Comparison of ENCODE assay signal across 11 mouse cellular contexts in the genomic region with DNA sequence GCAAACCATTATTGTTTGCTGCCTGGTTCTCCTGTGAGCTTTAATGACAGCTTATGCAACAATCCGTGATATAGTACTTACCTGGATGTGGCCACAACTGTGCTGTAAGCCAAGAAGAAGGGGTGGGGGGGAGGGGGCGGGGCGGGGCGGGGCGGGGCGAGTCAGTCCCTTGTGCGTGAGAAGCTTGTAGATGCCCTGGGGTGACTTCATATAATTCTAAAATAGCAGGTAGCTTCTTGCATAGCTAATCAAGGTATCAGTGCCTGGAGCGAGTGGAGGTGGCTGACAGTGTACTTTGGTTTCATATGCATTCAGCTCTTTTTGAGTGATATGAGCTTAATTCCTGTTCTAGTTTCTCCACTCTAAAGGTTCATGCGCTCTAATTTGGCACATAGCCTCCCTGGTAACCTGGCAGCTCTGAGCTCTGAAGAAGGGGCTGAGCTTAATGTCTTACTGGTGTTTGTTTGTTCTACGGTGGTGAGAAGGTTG.
DNase-seq lines count a peak whose midpoint lies in the region; ATAC-seq and TF ChIP-seq lines count a peak whose summit lies in the region.
"Had no signal": no experiment of that assay in that cellular context is flagged by ENCODE, and none has a peak within 500 bp of the region (broad histone marks: within the 10 kb centered on the region; RNA-seq: fewer than 3 reads in every experiment).

No protein-coding gene starts in this region.

- no peak for ATAC-seq in cerebellum, adult (ENCODE audit: insufficient number of reproducible peaks, low FRiP score, low TSS enrichment)
- ATAC-seq: activated CD4-positive, CD25-positive, alpha-beta regulatory T cell, adult 4 months had no signal

- no peak for DNase-seq in gastrocnemius, adult 2 months
- no peak for DNase-seq in gastrocnemius, postnatal 36 days
- no peak for DNase-seq in left cerebral cortex, adult 2 months (ENCODE audit: extremely low spot score in 1 of 2, low spot score in 2 of 2)
- no peak for DNase-seq in left cerebral cortex, adult 8-10 months (ENCODE audit: low spot score in 2 of 2)
- peak; percentile 57 for DNase-seq in fat pad, adult 2 months (ENCODE audit: extremely low read depth, low read depth, low spot score)
- peak; percentile 14 for DNase-seq in lung, postnatal 14 days
- no peak for DNase-seq in testis, postnatal 14 days (ENCODE audit: low spot score)
- DNase-seq: cerebellum, postnatal 14 days; thymus, postnatal 14 days had no signal

- peak overlapping the region; percentile 45; the same call in 1 of the 2 replicates for H3K4me3 ChIP-seq in gastrocnemius, adult 2 months
- H3K4me3 ChIP-seq in left cerebral cortex, adult 2 months, result peak overlapping the region; percentile 6; the same call in 1 of the 2 replicates

- H3K27ac ChIP-seq in gastrocnemius, adult 2 months, result no peak overlapping the region
- no peak overlapping the region; the same call in 1 of the 2 replicates for H3K27ac ChIP-seq in left cerebral cortex, adult 2 months

- intact Hi-C loops in gastrocnemius, adult 2 months (cut with DNase I), result no loop called here
- intact Hi-C loops in gastrocnemius, postnatal 36 days (cut with DNase I), result no loop called here
- intact Hi-C loops in left cerebral cortex, adult 2 months (cut with DNase I), result no loop called here

- TF ChIP-seq CTCF in gastrocnemius, adult 2 months (IDR thresholded peaks at IDR 0.05), result no peak
- TF ChIP-seq CTCF in left cerebral cortex, adult 2 months (IDR thresholded peaks at IDR 0.05), result no peak

Comparison
In these comparisons a context has a peak if more than half of its experiments do, and no peak if none do; other contexts are left out.
1. DNase-seq: peak in fat pad, adult 2 months (single experiment) and lung, postnatal 14 days (single experiment); none in gastrocnemius, adult 2 months (single experiment), gastrocnemius, postnatal 36 days (0 of 2), left cerebral cortex, adult 2 months (0 of 2), left cerebral cortex, adult 8-10 months (0 of 2) and testis, postnatal 14 days (single experiment).